ENCODE assay signal across 12 mouse cellular contexts in the genomic region with DNA sequence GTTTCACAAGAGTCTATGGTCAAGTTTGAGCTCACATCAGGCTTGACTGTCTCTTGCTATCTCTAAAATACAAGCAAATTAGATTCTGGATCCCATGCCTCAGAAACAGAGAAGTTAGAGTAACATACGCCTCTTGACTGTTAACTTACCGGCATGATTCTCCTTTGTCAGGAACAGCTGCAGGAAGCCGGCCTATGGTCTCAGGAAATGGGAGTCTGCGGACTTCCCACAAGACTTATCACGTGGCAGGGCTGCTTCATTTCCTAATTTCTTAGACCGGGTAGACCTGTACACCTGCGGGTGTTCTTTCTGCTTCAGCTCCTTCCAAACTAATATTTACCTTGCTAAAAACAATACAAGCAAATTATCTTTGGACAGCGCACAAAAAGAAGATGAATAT. TPM values are rescaled to one million over a fixed set of nuclear protein-coding genes. Genes with fewer than 3 reads are reported as not detected.
"Had no signal": no experiment of that assay in that cellular context is flagged by ENCODE, and none has a peak within 500 bp of the region (broad histone marks: within the 10 kb centered on the region; RNA-seq: fewer than 3 reads in every experiment).

No protein-coding gene starts in this region.

- H3K36me3 ChIP-seq: limb, embryonic 13.5 days; midbrain, embryonic 13.5 days; stomach, embryonic 15.5 days had no signal

- DNase-seq: kidney, adult 2 months; kidney, postnatal 25 days; lung, adult 18-20 months; lung, postnatal 10 days; lung, postnatal 4 days; right cerebral cortex, postnatal 14 days; thymus, postnatal 36 days had no signal

- H3K27me3 ChIP-seq: limb, embryonic 13.5 days; midbrain, embryonic 13.5 days; stomach, embryonic 15.5 days had no signal

- ATAC-seq: midbrain, embryonic 13.5 days had no signal

- H3K27ac ChIP-seq: limb, embryonic 13.5 days; liver, embryonic 14.5 days; midbrain, embryonic 13.5 days; stomach, embryonic 15.5 days had no signal

- H3K4me2 ChIP-seq: limb, embryonic 13.5 days; midbrain, embryonic 13.5 days; stomach, embryonic 15.5 days had no signal

- H3K4me1 ChIP-seq: limb, embryonic 13.5 days; midbrain, embryonic 13.5 days; stomach, embryonic 15.5 days had no signal

- H3K9ac ChIP-seq: limb, embryonic 13.5 days; liver, embryonic 14.5 days; midbrain, embryonic 13.5 days; stomach, embryonic 15.5 days had no signal

- H3K4me3 ChIP-seq: limb, embryonic 13.5 days; midbrain, embryonic 13.5 days; stomach, embryonic 15.5 days had no signal

- H3K9me3 ChIP-seq: limb, embryonic 13.5 days; midbrain, embryonic 13.5 days; stomach, embryonic 15.5 days had no signal

RNA-seq across cellular contexts. Expression of a gene that starts 22.9 kb away (rescaled TPM):
- total RNA-seq: liver, adult 2 months had no signal
- polyA plus RNA-seq: liver, adult 2 months had no signal
